Mouse (Mus musculus) heart, adult 2 months (tissue): ENCODE measurements around the gene Taf11.

ENCODE experiments used
- CTCF ChIP-seq: fragments of 200-600 bp; IDR thresholded peaks from 2 replicates; pipeline ENCODE4 v1.8.1; 2022; ENCODE audit warnings: antibody characterized with exemption, mild to moderate bottlenecking, moderate library complexity
- EP300 ChIP-seq: fragments of 200-500 bp; IDR thresholded peaks from 2 replicates; pipeline ENCODE4 v1.6.1; 2011; ENCODE audit warnings: low read depth, low read length, control low read depth; ENCODE audit not compliant: insufficient read depth
- POLR2A ChIP-seq: fragments of 200-500 bp; IDR thresholded peaks from 2 replicates; pipeline ENCODE4 v1.6.1; 2011; ENCODE audit warnings: mild to moderate bottlenecking, low read depth, low read length, control low read depth; ENCODE audit not compliant: insufficient read depth

DNA sequence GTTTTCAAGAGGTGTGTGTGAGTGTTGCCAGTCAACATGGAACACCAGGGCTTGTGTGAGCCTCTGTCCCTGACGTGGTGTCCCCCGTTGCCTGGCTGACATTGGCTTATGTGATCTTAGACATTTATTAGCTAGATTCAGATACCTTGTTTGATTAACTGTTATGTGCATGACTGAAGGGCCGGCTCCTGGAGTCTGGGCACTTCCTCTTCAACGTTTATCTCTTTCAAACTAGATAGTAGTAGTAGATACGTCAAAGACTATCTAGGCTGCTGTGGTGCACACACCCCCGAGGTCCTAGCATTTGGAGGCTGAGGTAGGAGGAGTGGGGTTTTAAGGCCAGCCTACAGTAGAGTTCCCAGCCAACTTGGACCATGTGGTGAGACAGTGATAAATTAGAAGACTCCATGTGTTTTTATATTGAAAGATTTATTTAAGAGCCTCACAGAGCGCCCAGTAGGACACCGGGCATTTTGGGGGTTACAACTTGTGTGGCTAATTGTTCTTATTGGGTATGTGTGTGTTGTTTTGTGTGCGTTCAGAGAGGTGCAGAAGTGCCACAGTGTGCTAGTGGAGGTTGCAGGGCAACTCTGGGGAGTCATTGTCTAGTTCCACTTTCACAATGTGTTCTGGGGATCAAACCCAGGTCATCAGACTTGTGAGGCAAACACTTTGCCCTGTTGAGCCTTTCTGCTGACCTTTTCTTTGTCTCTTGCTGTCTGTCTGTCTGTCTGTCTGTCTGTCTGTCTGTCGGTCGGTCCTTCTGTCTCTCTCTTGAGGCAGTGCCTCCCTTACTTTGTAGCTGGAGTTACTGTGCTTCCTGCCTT lies 51.8 kb downstream of the Taf11 start:
- TF ChIP-seq CTCF (no peak), POLR2A (no peak), EP300 (no peak)
